Mouse (Mus musculus) bone marrow macrophage, adult 2 months (primary cell): ENCODE data around the gene Trim25.

Experiments used
- CTCF ChIP-seq: IDR thresholded peaks from 2 replicates; pipeline ENCODE4 v1.5.1; 2012; ENCODE audit warnings: low read depth, mild to moderate bottlenecking, low read length, moderate library complexity
- POLR2A ChIP-seq: IDR thresholded peaks from 2 replicates; pipeline ENCODE4 v1.6.1; 2012; ENCODE audit warnings: mild to moderate bottlenecking, low read depth, low read length, borderline replicate concordance

DNA sequence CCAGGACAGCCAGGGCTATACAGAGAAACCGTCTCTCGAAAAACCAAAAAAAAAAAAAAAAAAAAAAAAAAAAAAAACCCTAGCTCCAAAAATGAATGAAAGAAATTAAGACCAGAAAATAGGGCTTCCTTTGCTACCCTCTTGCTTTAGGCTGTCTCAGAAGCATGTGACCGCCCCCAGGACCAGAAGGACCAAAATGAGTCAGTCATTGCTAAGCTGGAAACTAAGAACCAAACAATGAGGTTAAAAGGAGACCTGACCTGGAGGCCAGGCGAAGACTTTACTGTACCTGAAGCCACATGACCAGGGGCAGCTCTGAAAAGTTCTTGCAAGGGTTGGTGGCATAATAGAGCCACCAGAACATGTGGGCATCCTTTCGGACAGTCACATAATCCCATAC lies 47.1 kb upstream of the Trim25 start:
- TF ChIP-seq POLR2A, result no peak
- TF ChIP-seq CTCF, result no peak
